Mouse (Mus musculus): Measurements from ENCODE around the gene Chn2. TPM values are rescaled to one million over a fixed set of nuclear protein-coding genes. Genes with fewer than 3 reads are reported as not detected.

The Chn2 gene
- polyA plus RNA-seq, 1 experiment from 2014 or later = 16.8 TPM

- H3K27me3 ChIP-seq (ENCODE audit: insufficient read depth, low read length) = no peaks in the 10 kb centered on the region
These were observed 24.5 kb downstream of the Chn2 start for GRCm38 (mm10) chr6:54063878-54064277.

GRCm38 (mm10) chr6:54067380-54067779 is 28.0 kb downstream of the Chn2 start:
- 84% methylated on average over 5 of the region's 5 CpGs for WGBS
- no peak for ATAC-seq (replicated peaks; ENCODE audit: low FRiP score, low read depth)

More at GRCm38 (mm10) chr6:54063878-54064277, 24.5 kb downstream of the Chn2 start:
- Histone ChIP-seq H3K4me3 (replicated peaks; ENCODE audit: low read depth, low read length) (no peak overlapping the region), H3K4me1 (replicated peaks; ENCODE audit: insufficient read depth, low read length) (peaks cover 4% of the 10 kb centered on the region), H3K27ac (no peak overlapping the region), H3K9me3 (replicated peaks; ENCODE audit: low read length) (no peaks in the 10 kb centered on the region), H3K36me3 (ENCODE audit: insufficient read depth, low read length) (no peaks in the 10 kb centered on the region), H3K4me2 (ENCODE audit: low read length) (no peak overlapping the region), H3K9ac (ENCODE audit: low read depth, low read length) (no peak overlapping the region)
- WGBS = 51% methylated on average over 6 of the region's 6 CpGs
- ATAC-seq (replicated peaks; ENCODE audit: low FRiP score, low read depth) (no peak), DNase-seq (ENCODE audit: low spot score) (peak; percentile 68)
- no peak for TF ChIP-seq CTCF (IDR thresholded peaks at IDR 0.05; ENCODE audit: low read depth)

GRCm38 (mm10) chr6:54068882-54069281 is 29.5 kb downstream of the Chn2 start:
- no peaks in the 10 kb centered on the region for H3K36me3 ChIP-seq (ENCODE audit: insufficient read depth, low read length)
- no peaks in the 10 kb centered on the region for H3K27me3 ChIP-seq (ENCODE audit: insufficient read depth, low read length)
- H3K4me2 ChIP-seq (ENCODE audit: low read length) = no peak overlapping the region
- no peak overlapping the region for H3K9ac ChIP-seq (ENCODE audit: low read depth, low read length)
- TF ChIP-seq CTCF (IDR thresholded peaks at IDR 0.05; ENCODE audit: low read depth) = no peak
- no peak overlapping the region for H3K4me3 ChIP-seq (replicated peaks; ENCODE audit: low read depth, low read length)
- ATAC-seq (replicated peaks; ENCODE audit: low FRiP score, low read depth) (no peak), DNase-seq (ENCODE audit: low spot score) (peak; percentile 42)
- WGBS = 69% methylated on average over 5 of the region's 5 CpGs
- no peak overlapping the region for H3K27ac ChIP-seq
- H3K4me1 ChIP-seq (replicated peaks; ENCODE audit: insufficient read depth, low read length) = no peaks in the 10 kb centered on the region
- no peaks in the 10 kb centered on the region for H3K9me3 ChIP-seq (replicated peaks; ENCODE audit: low read length)

More at GRCm38 (mm10) chr6:54067380-54067779, 28.0 kb downstream of the Chn2 start:
- Histone ChIP-seq H3K36me3 (ENCODE audit: insufficient read depth, low read length) (no peaks in the 10 kb centered on the region), H3K4me3 (replicated peaks; ENCODE audit: low read depth, low read length) (no peak overlapping the region), H3K9ac (ENCODE audit: low read depth, low read length) (no peak overlapping the region), H3K4me1 (replicated peaks; ENCODE audit: insufficient read depth, low read length) (no peaks in the 10 kb centered on the region), H3K9me3 (replicated peaks; ENCODE audit: low read length) (no peaks in the 10 kb centered on the region), H3K4me2 (ENCODE audit: low read length) (no peak overlapping the region), H3K27ac (no peak overlapping the region), H3K27me3 (ENCODE audit: insufficient read depth, low read length) (no peaks in the 10 kb centered on the region)
- no peak for DNase-seq (ENCODE audit: low spot score)
- TF ChIP-seq CTCF (IDR thresholded peaks at IDR 0.05; ENCODE audit: low read depth) = no peak

GRCm38 (mm10) chr6:54070736-54071135 is 31.4 kb downstream of the Chn2 start:
- no peaks in the 10 kb centered on the region; the same call in 1 of the 2 replicates for H3K4me1 ChIP-seq (replicated peaks; ENCODE audit: insufficient read depth, low read length)
- no peak for ATAC-seq (replicated peaks; ENCODE audit: low FRiP score, low read depth)
- H3K4me2 ChIP-seq (ENCODE audit: low read length) = no peak overlapping the region
- H3K27ac ChIP-seq = no peak overlapping the region
- H3K4me3 ChIP-seq (replicated peaks; ENCODE audit: low read depth, low read length) = no peak overlapping the region
- 39% methylated on average over 6 of the region's 6 CpGs for WGBS
- no peaks in the 10 kb centered on the region for H3K9me3 ChIP-seq (replicated peaks; ENCODE audit: low read length)
- no peak for DNase-seq (ENCODE audit: low spot score)
- H3K36me3 ChIP-seq (ENCODE audit: insufficient read depth, low read length) = no peaks in the 10 kb centered on the region
- H3K27me3 ChIP-seq (ENCODE audit: insufficient read depth, low read length) = no peaks in the 10 kb centered on the region
- no peak overlapping the region for H3K9ac ChIP-seq (ENCODE audit: low read depth, low read length)
- TF ChIP-seq CTCF (IDR thresholded peaks at IDR 0.05; ENCODE audit: low read depth) = no peak

GRCm38 (mm10) chr6:54071478-54071877 is 32.1 kb downstream of the Chn2 start:
- Histone ChIP-seq H3K9ac (ENCODE audit: low read depth, low read length) (no peak overlapping the region), H3K9me3 (replicated peaks; ENCODE audit: low read length) (no peaks in the 10 kb centered on the region), H3K4me2 (ENCODE audit: low read length) (no peak overlapping the region), H3K27me3 (ENCODE audit: insufficient read depth, low read length) (no peaks in the 10 kb centered on the region), H3K36me3 (ENCODE audit: insufficient read depth, low read length) (no peaks in the 10 kb centered on the region), H3K4me1 (replicated peaks; ENCODE audit: insufficient read depth, low read length) (no peaks in the 10 kb centered on the region; the same call in 1 of the 2 replicates), H3K4me3 (replicated peaks; ENCODE audit: low read depth, low read length) (no peak overlapping the region), H3K27ac (no peak overlapping the region)
- TF ChIP-seq CTCF (IDR thresholded peaks at IDR 0.05; ENCODE audit: low read depth) = no peak
- DNase-seq (ENCODE audit: low spot score) = no peak
- ATAC-seq (replicated peaks; ENCODE audit: low FRiP score, low read depth) = no peak
- WGBS = 80% methylated on average over 4 of the region's 4 CpGs

- Histone ChIP-seq H3K4me2 (ENCODE audit: low read length) (no peak overlapping the region), H3K4me1 (replicated peaks; ENCODE audit: insufficient read depth, low read length) (no peaks in the 10 kb centered on the region; the same call in 1 of the 2 replicates), H3K36me3 (ENCODE audit: insufficient read depth, low read length) (no peaks in the 10 kb centered on the region), H3K27me3 (ENCODE audit: insufficient read depth, low read length) (no peaks in the 10 kb centered on the region), H3K9ac (ENCODE audit: low read depth, low read length) (no peak overlapping the region), H3K9me3 (replicated peaks; ENCODE audit: low read length) (no peaks in the 10 kb centered on the region), H3K4me3 (replicated peaks; ENCODE audit: low read depth, low read length) (no peak overlapping the region), H3K27ac (no peak overlapping the region)
- WGBS = 49% methylated on average over 4 of the region's 4 CpGs
- ATAC-seq (replicated peaks; ENCODE audit: low FRiP score, low read depth) = no peak
- no peak for TF ChIP-seq CTCF (IDR thresholded peaks at IDR 0.05; ENCODE audit: low read depth)
- peak; percentile 51 for DNase-seq (ENCODE audit: low spot score)
These were observed 35.1 kb downstream of the Chn2 start for GRCm38 (mm10) chr6:54074454-54074853.

GRCm38 (mm10) chr6:54075419-54075818 is 36.1 kb downstream of the Chn2 start:
- Histone ChIP-seq H3K36me3 (ENCODE audit: insufficient read depth, low read length) (no peaks in the 10 kb centered on the region), H3K27ac (no peak overlapping the region), H3K4me1 (replicated peaks; ENCODE audit: insufficient read depth, low read length) (no peaks in the 10 kb centered on the region; the same call in 1 of the 2 replicates), H3K27me3 (ENCODE audit: insufficient read depth, low read length) (no peaks in the 10 kb centered on the region), H3K4me2 (ENCODE audit: low read length) (no peak overlapping the region), H3K9ac (ENCODE audit: low read depth, low read length) (no peak overlapping the region), H3K4me3 (replicated peaks; ENCODE audit: low read depth, low read length) (no peak overlapping the region), H3K9me3 (replicated peaks; ENCODE audit: low read length) (no peaks in the 10 kb centered on the region)
- no peak for ATAC-seq (replicated peaks; ENCODE audit: low FRiP score, low read depth)
- no peak for DNase-seq (ENCODE audit: low spot score)
- TF ChIP-seq CTCF (IDR thresholded peaks at IDR 0.05; ENCODE audit: low read depth) = no peak
- 87% methylated on average over 6 of the region's 6 CpGs for WGBS

Measured in kidney, postnatal 0 days (tissue).